In the genomic region with DNA sequence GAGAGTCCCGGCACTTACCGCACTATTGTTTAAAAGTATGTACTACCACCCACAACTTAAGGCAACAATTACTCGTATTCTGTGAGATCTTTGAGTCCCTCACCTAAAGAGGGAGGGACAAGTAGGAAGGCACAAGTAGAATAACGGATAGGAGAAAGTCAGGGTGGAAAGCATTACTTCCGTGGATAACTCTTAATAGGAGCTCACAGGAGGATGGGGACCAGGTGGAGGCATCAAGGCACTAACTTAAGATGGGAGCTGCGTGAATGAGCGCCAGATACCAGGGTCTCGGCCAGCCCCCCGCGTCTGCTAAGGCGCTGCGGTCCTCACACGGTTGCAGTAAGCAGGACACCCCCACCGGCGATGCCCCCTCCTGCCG, we compare ENCODE assay signal across 8 mouse cellular contexts. TPM values are rescaled to one million over a fixed set of nuclear protein-coding genes. Genes with fewer than 3 reads are reported as not detected.
DNase-seq lines count a peak whose midpoint lies in the region; ATAC-seq and TF ChIP-seq lines count a peak whose summit lies in the region.

No protein-coding gene starts in this region.

- DNase-seq in liver, adult 2 months (ENCODE audit: extremely low read depth, low read depth, low spot score) = peak; percentile 39
- DNase-seq in liver = no peak
- no peak for DNase-seq in embryonic facial prominence, embryonic 10.5 days (ENCODE audit: low spot score)
- DNase-seq in right cerebral cortex, postnatal 14 days = no peak
- DNase-seq in spleen, adult 12 weeks (ENCODE audit: low spot score) = no peak
- no peak for DNase-seq in embryo, embryonic 9.5 days (ENCODE audit: extremely low spot score)

- TF ChIP-seq CTCF in liver, adult 2 months (IDR thresholded peaks at IDR 0.05; ENCODE audit: low read depth, low read length) = no peak

- peak overlapping the region; percentile 59 for H3K4me2 ChIP-seq in intestine, embryonic 15.5 days (replicated peaks)
- peak overlapping the region; percentile 75 for H3K4me2 ChIP-seq in neural tube, embryonic 12.5 days (replicated peaks)

- H3K27me3 ChIP-seq in liver, adult 2 months (ENCODE audit: control insufficient read depth, insufficient read depth, low read length) = no peaks in the 10 kb centered on the region
- H3K27me3 ChIP-seq in embryonic facial prominence, embryonic 10.5 days (replicated peaks; ENCODE audit: low read depth, poor library complexity, severe bottlenecking) = no peaks in the 10 kb centered on the region
- H3K27me3 ChIP-seq in intestine, embryonic 15.5 days (replicated peaks) = no peaks in the 10 kb centered on the region
- H3K27me3 ChIP-seq in neural tube, embryonic 12.5 days (replicated peaks) = no peaks in the 10 kb centered on the region

- ATAC-seq in intestine, embryonic 15.5 days = no peak
- no peak for ATAC-seq in neural tube, embryonic 12.5 days (ENCODE audit: low FRiP score, low read depth)

- peak overlapping the region; percentile 86 for H3K27ac ChIP-seq in liver, adult 2 months (replicated peaks; ENCODE audit: insufficient read depth, low read depth, low read length)
- peak overlapping the region; percentile 98 for H3K27ac ChIP-seq in embryonic facial prominence, embryonic 10.5 days (replicated peaks)
- peak overlapping the region; percentile 99 for H3K27ac ChIP-seq in intestine, embryonic 15.5 days
- peak overlapping the region; percentile 98 for H3K27ac ChIP-seq in neural tube, embryonic 12.5 days

- WGBS in liver, adult 2 months = under 1% methylated on average over 16 of the region's 16 CpGs
- WGBS in embryonic facial prominence, embryonic 10.5 days = under 1% methylated on average over 16 of the region's 16 CpGs
- WGBS in intestine, embryonic 15.5 days = 0% methylated on average over 16 of the region's 16 CpGs
- WGBS in neural tube, embryonic 12.5 days = under 1% methylated on average over 15 of the region's 16 CpGs

- peak overlapping the region; percentile 84 for H3K9ac ChIP-seq in liver, adult 2 months (ENCODE audit: low read depth, low read length)
- peak overlapping the region; percentile 81 for H3K9ac ChIP-seq in intestine, embryonic 15.5 days
- H3K9ac ChIP-seq in neural tube, embryonic 12.5 days = peak overlapping the region; percentile 71

- H3K9me3 ChIP-seq in embryonic facial prominence, embryonic 10.5 days = no peaks in the 10 kb centered on the region
- no peaks in the 10 kb centered on the region for H3K9me3 ChIP-seq in intestine, embryonic 15.5 days
- H3K9me3 ChIP-seq in neural tube, embryonic 12.5 days = no peaks in the 10 kb centered on the region

- peaks cover 24% of the 10 kb centered on the region for H3K79me2 ChIP-seq in liver, adult 2 months (ENCODE audit: control insufficient read depth, insufficient read depth, low read length)

- H3K4me3 ChIP-seq in liver, adult 2 months (ENCODE audit: insufficient read depth, low read depth, low read length) = peak overlapping the region; percentile 76
- peak overlapping the region; percentile 83 for H3K4me3 ChIP-seq in embryonic facial prominence, embryonic 10.5 days
- peak overlapping the region; percentile 85 for H3K4me3 ChIP-seq in intestine, embryonic 15.5 days (replicated peaks)
- H3K4me3 ChIP-seq in neural tube, embryonic 12.5 days = peak overlapping the region; percentile 62

- peaks cover 15% of the 10 kb centered on the region for H3K4me1 ChIP-seq in liver, adult 2 months (ENCODE audit: control insufficient read depth, insufficient read depth, low read length)
- peaks cover 30% of the 10 kb centered on the region for H3K4me1 ChIP-seq in embryonic facial prominence, embryonic 10.5 days
- H3K4me1 ChIP-seq in intestine, embryonic 15.5 days (replicated peaks) = peaks cover 16% of the 10 kb centered on the region
- peaks cover 15% of the 10 kb centered on the region for H3K4me1 ChIP-seq in neural tube, embryonic 12.5 days

- no peaks in the 10 kb centered on the region for H3K36me3 ChIP-seq in liver, adult 2 months (ENCODE audit: control insufficient read depth, insufficient read depth, low read length)
- H3K36me3 ChIP-seq in embryonic facial prominence, embryonic 10.5 days (replicated peaks) = peaks cover 27% of the 10 kb centered on the region
- no peaks in the 10 kb centered on the region for H3K36me3 ChIP-seq in intestine, embryonic 15.5 days
- no peaks in the 10 kb centered on the region for H3K36me3 ChIP-seq in neural tube, embryonic 12.5 days

- TF ChIP-seq POLR2A in liver, adult 2 months (IDR thresholded peaks at IDR 0.05; ENCODE audit: extremely low read depth, insufficient read depth, low read length) = no peak

RNA-seq across cellular contexts. Expression of gene Fam162a, which starts 0.3 kb away (rescaled TPM):
- total RNA-seq in liver, adult 2 months (2014; rRNA removed) = 118 and 129 TPM in 2 replicates
- 69.3 and 73.4 TPM in 2 replicates for polyA plus RNA-seq in liver, adult 2 months (2012; rRNA removed)
- polyA plus RNA-seq in embryonic facial prominence, embryonic 10.5 days (2016; fragmentation: Nextera tagmentation; extraction: Ambion mirVana) = 351 and 357 TPM in 2 replicates
- 465 and 500 TPM in 2 replicates for polyA plus RNA-seq in intestine, embryonic 15.5 days (2015; fragmentation: Nextera tagmentation; extraction: Ambion mirVana)
- polyA plus RNA-seq in neural tube, embryonic 12.5 days (2016; fragmentation: Nextera tagmentation; extraction: Ambion mirVana) = 162 and 187 TPM in 2 replicates

RNA-seq across cellular contexts. Expression of gene Ccdc58, which starts 0.4 kb away (rescaled TPM):
- total RNA-seq in liver, adult 2 months (2014; rRNA removed) = 54.0 and 54.6 TPM in 2 replicates
- 16.2 and 22.3 TPM in 2 replicates for polyA plus RNA-seq in liver, adult 2 months (2012; rRNA removed)
- 92.9 and 106 TPM in 2 replicates for polyA plus RNA-seq in embryonic facial prominence, embryonic 10.5 days (2016; fragmentation: Nextera tagmentation; extraction: Ambion mirVana)
- 111 and 125 TPM in 2 replicates for polyA plus RNA-seq in intestine, embryonic 15.5 days (2015; fragmentation: Nextera tagmentation; extraction: Ambion mirVana)
- polyA plus RNA-seq in neural tube, embryonic 12.5 days (2016; fragmentation: Nextera tagmentation; extraction: Ambion mirVana) = 47.7 and 64.5 TPM in 2 replicates

RNA-seq across cellular contexts. Expression of gene Wdr5b, which starts 30.1 kb away (rescaled TPM):
- total RNA-seq in liver, adult 2 months (2014; rRNA removed) = 1.9 and 2.3 TPM in 2 replicates
- 0.51 and 0.73 TPM in 2 replicates for polyA plus RNA-seq in liver, adult 2 months (2012; rRNA removed)
- polyA plus RNA-seq in embryonic facial prominence, embryonic 10.5 days (2016; fragmentation: Nextera tagmentation; extraction: Ambion mirVana) = 7.8 and 8.7 TPM in 2 replicates
- 7.0 and 7.8 TPM in 2 replicates for polyA plus RNA-seq in intestine, embryonic 15.5 days (2015; fragmentation: Nextera tagmentation; extraction: Ambion mirVana)
- polyA plus RNA-seq in neural tube, embryonic 12.5 days (2016; fragmentation: Nextera tagmentation; extraction: Ambion mirVana) = 11.2 and 11.5 TPM in 2 replicates

RNA-seq across cellular contexts. Expression of gene Csta1, which starts 60.0 kb away (rescaled TPM):
- not detected in 2 replicates for total RNA-seq in liver, adult 2 months (2014; rRNA removed)
- not detected in 2 replicates for polyA plus RNA-seq in liver, adult 2 months (2012; rRNA removed)
- 0.06 and 0.09 TPM in 2 replicates for polyA plus RNA-seq in embryonic facial prominence, embryonic 10.5 days (2016; fragmentation: Nextera tagmentation; extraction: Ambion mirVana)
- 0.08 and 0.09 TPM in 2 replicates for polyA plus RNA-seq in intestine, embryonic 15.5 days (2015; fragmentation: Nextera tagmentation; extraction: Ambion mirVana)
- 0.06 TPM in 1 of 2 replicates, not detected in the other for polyA plus RNA-seq in neural tube, embryonic 12.5 days (2016; fragmentation: Nextera tagmentation; extraction: Ambion mirVana)
